Mouse (Mus musculus) intestine, embryonic 16.5 days (tissue): ENCODE measurements around the gene Zbed4. TPM values are rescaled to one million over a fixed set of nuclear protein-coding genes. Genes with fewer than 3 reads are reported as not detected.

Experiments used
- ATAC-seq: fragments of 200-750 bp; cut with Nextera tagmentation; 2 replicates; pipeline ENCODE4 v1.8.0; 2017; ENCODE audit warnings: moderate TSS enrichment, moderate library complexity
- H3K27ac ChIP-seq: fragments of 300-500 bp; sonication (generic); 2 replicates; pipeline ENCODE4 v1.5.1; 2014; ENCODE audit warnings: mild to moderate bottlenecking, low read length
- H3K27me3 ChIP-seq: fragments of 300-500 bp; sonication (generic); replicated peaks from 2 replicates; pipeline ENCODE4 v1.6.1; 2014; ENCODE audit warnings: low read length, control low read depth, mixed read lengths; ENCODE audit not compliant: control insufficient read depth, insufficient read depth
- H3K36me3 ChIP-seq: fragments of 300-500 bp; sonication (generic); 2 replicates; pipeline ENCODE4 v1.6.1; 2014; ENCODE audit warnings: low read length, control low read depth; ENCODE audit not compliant: control insufficient read depth, insufficient read depth
- H3K4me1 ChIP-seq: fragments of 300-500 bp; sonication (generic); 2 replicates; pipeline ENCODE4 v1.6.1; 2014; ENCODE audit warnings: low read length, control low read depth, mixed read lengths; ENCODE audit not compliant: control insufficient read depth, insufficient read depth
- H3K4me2 ChIP-seq: fragments of 300-500 bp; sonication (generic); 2 replicates; pipeline ENCODE4 v1.6.1; 2014; ENCODE audit warnings: low read depth, low read length, control low read depth
- H3K4me3 ChIP-seq: fragments of 300-500 bp; sonication (generic); 2 replicates; pipeline ENCODE4 v1.5.1; 2014; ENCODE audit warnings: mild to moderate bottlenecking, low read length
- H3K9ac ChIP-seq: fragments of 300-500 bp; sonication (generic); 2 replicates; pipeline ENCODE4 v1.6.1; 2014; ENCODE audit warnings: low read depth, low read length
- H3K9me3 ChIP-seq: fragments of 300-500 bp; sonication (generic); 2 replicates; pipeline ENCODE4 v1.6.1; 2016; ENCODE audit warnings: low read length, control low read depth; ENCODE audit not compliant: control insufficient read depth
- WGBS: fragments of 180-500 bp; shearing (Covaris S2); extraction: QIAGEN DNeasy Blood & Tissue Kit; methylation state at CpG from one replicate; pipeline ENCODE4 v1.1.7; 2014; 5-methylcytosine and 5-hydroxymethylcytosine counted together
- polyA plus RNA-seq: library from polyadenylated mRNA; unstranded; fragments of >200 nt; fragmentation: Nextera tagmentation; extraction: Ambion mirVana; gene quantifications from 2 replicates; pipeline ENCODE4 v1.2.1, GENCODE M21; 2015

Gene Zbed4
- polyA plus RNA-seq, 1 experiment from 2014 or later, result 11.9 TPM

- WGBS, result 24% methylated on average over 9 of the region's 9 CpGs
- H3K9ac ChIP-seq, result no peak overlapping the region
- H3K36me3 ChIP-seq, result peaks cover 3% of the 10 kb centered on the region; the same call in 1 of the 2 replicates
Observed at GRCm38 (mm10) chr15:88827991-88828799, 76.7 kb downstream of the Zbed4 start.

DNA sequence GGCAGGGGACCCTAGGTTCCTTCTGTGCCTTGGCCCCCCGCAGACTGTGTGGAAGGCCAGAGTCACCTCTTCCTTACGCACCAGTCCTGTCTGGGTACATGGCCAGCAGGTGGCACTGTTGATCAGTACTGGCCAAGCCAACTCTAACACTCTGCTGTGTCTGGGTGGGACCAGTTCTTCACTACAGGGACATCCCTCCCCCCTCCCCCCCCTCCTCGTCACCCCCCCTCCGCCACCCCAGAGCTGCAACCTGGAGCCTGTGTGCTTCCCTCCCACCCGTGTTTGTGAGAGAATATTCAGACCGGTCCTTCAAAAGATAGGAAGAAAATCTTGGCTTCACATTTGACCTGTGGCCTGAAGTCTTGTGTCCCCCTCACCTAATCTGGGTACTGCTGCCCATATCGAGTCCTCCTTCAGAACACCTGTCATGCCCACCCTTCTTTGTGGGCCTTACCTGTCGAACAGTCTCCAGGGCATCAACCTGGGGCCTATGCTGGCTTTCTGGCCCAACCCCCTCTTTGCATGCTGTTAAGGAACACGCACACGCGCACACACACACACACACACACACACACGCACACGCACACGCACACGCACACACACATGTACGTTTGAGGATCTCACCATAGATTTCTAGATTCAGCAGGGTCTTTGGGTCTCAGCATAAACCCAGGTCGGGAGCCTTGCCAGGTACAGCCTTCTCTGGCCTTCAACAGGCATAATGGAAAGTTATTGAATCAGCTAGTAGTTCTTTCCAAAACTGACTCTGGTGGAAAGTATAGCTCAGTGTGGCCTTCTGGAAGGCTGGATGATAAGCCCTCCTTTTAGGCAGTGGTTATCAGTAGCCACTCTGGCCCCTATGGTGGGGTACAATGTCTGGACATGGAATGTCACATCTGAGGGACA, 77.6 kb downstream of the Zbed4 start:
- Histone ChIP-seq H3K27me3 (no peaks in the 10 kb centered on the region), H3K4me1 (peaks cover 9% of the 10 kb centered on the region; the same call in 1 of the 2 replicates), H3K4me3 (no peak overlapping the region), H3K36me3 (no peaks in the 10 kb centered on the region; the same call in 1 of the 2 replicates), H3K9ac (no peak overlapping the region), H3K9me3 (no peaks in the 10 kb centered on the region), H3K27ac (no peak overlapping the region), H3K4me2 (no peak overlapping the region)
- WGBS, result 52% methylated on average over 17 of the region's 17 CpGs
- ATAC-seq, result peak; percentile 88

More at GRCm38 (mm10) chr15:88827991-88828799, 76.7 kb downstream of the Zbed4 start:
- Histone ChIP-seq H3K27ac (no peak overlapping the region), H3K4me2 (no peak overlapping the region), H3K4me3 (no peak overlapping the region), H3K9me3 (no peaks in the 10 kb centered on the region), H3K4me1 (peaks cover 9% of the 10 kb centered on the region; the same call in 1 of the 2 replicates), H3K27me3 (no peaks in the 10 kb centered on the region)
- ATAC-seq, result peak; percentile 69

GRCm38 (mm10) chr15:88829791-88830440, 78.5 kb downstream of the Zbed4 start:
- H3K9me3 ChIP-seq, result no peaks in the 10 kb centered on the region
- H3K4me3 ChIP-seq, result no peak overlapping the region
- 72% methylated on average over 6 of the region's 6 CpGs for whole genome bisulfite sequencing
- peaks cover 9% of the 10 kb centered on the region; the same call in 1 of the 2 replicates for H3K4me1 ChIP-seq
- H3K27ac ChIP-seq, result no peak overlapping the region
- ATAC-seq, result no peak
- H3K36me3 ChIP-seq, result no peaks in the 10 kb centered on the region; the same call in 1 of the 2 replicates
- no peak overlapping the region for H3K9ac ChIP-seq
- no peak overlapping the region for H3K4me2 ChIP-seq
- no peaks in the 10 kb centered on the region for H3K27me3 ChIP-seq

- Histone ChIP-seq H3K4me3 (no peak overlapping the region), H3K27me3 (no peaks in the 10 kb centered on the region), H3K9me3 (no peaks in the 10 kb centered on the region), H3K9ac (no peak overlapping the region), H3K27ac (no peak overlapping the region), H3K4me2 (no peak overlapping the region), H3K4me1 (peaks cover 9% of the 10 kb centered on the region; the same call in 1 of the 2 replicates), H3K36me3 (no peaks in the 10 kb centered on the region; the same call in 1 of the 2 replicates)
- ATAC-seq, result no peak
- WGBS, result 81% methylated on average over 5 of the region's 5 CpGs
Observed at GRCm38 (mm10) chr15:88830696-88831095, 79.2 kb downstream of the Zbed4 start.

DNA sequence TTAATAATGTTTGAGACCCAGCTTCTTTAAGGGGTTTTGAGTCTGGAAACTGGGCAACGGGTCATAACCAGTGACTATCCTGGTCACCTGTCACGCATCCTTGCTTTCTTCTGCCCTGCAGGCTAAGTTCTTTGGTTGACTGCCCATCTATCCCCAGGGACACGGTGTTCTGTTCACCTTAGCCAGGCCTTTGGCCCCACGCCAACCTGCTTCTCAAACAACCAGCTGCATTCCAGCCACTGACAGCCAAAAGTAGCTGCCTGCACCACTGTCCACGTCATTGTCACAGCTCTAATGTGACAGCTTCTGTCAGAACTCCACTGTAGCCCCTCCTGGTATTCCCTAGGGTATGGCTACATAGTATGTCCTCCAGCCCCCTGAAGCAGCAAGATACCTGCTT, 80.0 kb downstream of the Zbed4 start:
- 59% methylated on average over 5 of the region's 5 CpGs for WGBS
- H3K4me2 ChIP-seq, result no peak overlapping the region
- no peak for ATAC-seq

DNA sequence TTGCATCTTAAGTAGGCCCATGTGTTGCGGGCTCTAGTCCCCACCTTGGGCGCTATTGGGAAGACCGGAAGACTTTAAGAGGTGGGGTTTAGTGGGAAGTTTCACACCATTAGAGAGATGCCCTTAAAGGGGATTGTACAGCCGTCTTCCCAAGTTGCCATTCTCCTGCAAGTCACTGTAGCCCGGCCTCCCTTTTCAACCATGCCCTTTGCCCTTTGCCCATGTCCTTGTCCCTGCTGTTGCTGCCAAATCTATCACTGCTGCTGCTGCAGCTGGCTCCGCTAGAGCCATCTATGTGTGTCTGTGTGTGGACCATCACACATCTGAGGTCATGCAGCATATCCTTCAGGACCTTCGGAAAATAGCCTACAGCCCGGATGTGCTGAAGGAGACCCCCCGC, 81.1 kb downstream of the Zbed4 start:
- no peak for ATAC-seq

More for the DNA sequence above, 80.0 kb downstream of the Zbed4 start:
- no peak overlapping the region; the same call in 1 of the 2 replicates for H3K27ac ChIP-seq
- H3K27me3 ChIP-seq, result no peaks in the 10 kb centered on the region
- H3K4me1 ChIP-seq, result peaks cover 12% of the 10 kb centered on the region
- no peaks in the 10 kb centered on the region for H3K36me3 ChIP-seq
- H3K4me3 ChIP-seq, result no peak overlapping the region
- no peaks in the 10 kb centered on the region for H3K9me3 ChIP-seq
- H3K9ac ChIP-seq, result no peak overlapping the region; the same call in 1 of the 2 replicates

More for the DNA sequence above, 81.1 kb downstream of the Zbed4 start:
- WGBS, result 73% methylated on average over 9 of the region's 9 CpGs
- H3K4me3 ChIP-seq, result no peak overlapping the region
- no peaks in the 10 kb centered on the region for H3K9me3 ChIP-seq
- H3K4me1 ChIP-seq, result peaks cover 15% of the 10 kb centered on the region
- no peaks in the 10 kb centered on the region for H3K27me3 ChIP-seq
- H3K4me2 ChIP-seq, result no peak overlapping the region
- H3K27ac ChIP-seq, result no peak overlapping the region
- H3K9ac ChIP-seq, result no peak overlapping the region
- no peaks in the 10 kb centered on the region for H3K36me3 ChIP-seq

Other genes with a start within 250 kb of the Zbed4 start
- not detected in 2 replicates for gene Zdhhc25, start 151.4 kb upstream of the Zbed4 start, polyA plus RNA-seq
- 13.4 and 14.1 TPM in 2 replicates for gene Brd1, start 17.4 kb upstream of the Zbed4 start, polyA plus RNA-seq
- gene Alg12, start 67.7 kb downstream of the Zbed4 start, polyA plus RNA-seq, result 16.7 and 16.9 TPM in 2 replicates
- 123 and 137 TPM in 2 replicates for gene Creld2, start 68.0 kb downstream of the Zbed4 start, polyA plus RNA-seq
- 45.7 and 46.3 TPM in 2 replicates for gene Pim3, start 110.5 kb downstream of the Zbed4 start, polyA plus RNA-seq
- gene Ttll8, start 202.8 kb downstream of the Zbed4 start, polyA plus RNA-seq, result not detected in 2 replicates
- gene Mlc1, start 227.3 kb downstream of the Zbed4 start, polyA plus RNA-seq, result not detected in 2 replicates
- gene Mov10l1, start 231.2 kb downstream of the Zbed4 start, polyA plus RNA-seq, result not detected in 2 replicates